Mouse (Mus musculus) kidney, adult 2 months (tissue): ENCODE results near the gene Thap3.

Source experiments
- CTCF ChIP-seq: fragments of 200-500 bp; conservative IDR thresholded peaks from 2 replicates; pipeline ENCODE4 v1.5.1; 2011; ENCODE audit warnings: low read depth, mild to moderate bottlenecking, control low read depth, low read length, moderate library complexity, mixed read lengths; ENCODE audit not compliant: insufficient read depth, insufficient read length
- POLR2A ChIP-seq: fragments of 200-500 bp; IDR thresholded peaks from one replicate; pipeline ENCODE4 v1.6.1; 2011; ENCODE audit warnings: low read depth, low read length, control low read depth

- TF ChIP-seq CTCF (no peak), POLR2A (no peak)
Measured at GRCm38 (mm10) chr4:152038225-152038984, 49.6 kb upstream of the Thap3 start, which contains the start of gene Tas1r1.
